In genomic region chr3:104596451-104597134, GRCm38 (mm10) we compare ENCODE assay signal across 8 mouse cellular contexts. TPM values are rescaled to one million over a fixed set of nuclear protein-coding genes. Genes with fewer than 3 reads are reported as not detected.
DNase-seq lines count a peak whose midpoint lies in the region; ATAC-seq and TF ChIP-seq lines count a peak whose summit lies in the region.
"Had no signal": no experiment of that assay in that cellular context is flagged by ENCODE, and none has a peak within 500 bp of the region (broad histone marks: within the 10 kb centered on the region; RNA-seq: fewer than 3 reads in every experiment).

No protein-coding gene starts in this region.

- peak overlapping the region; percentile 49; the same call in 1 of the 2 replicates for H3K27ac ChIP-seq in hindbrain, embryonic 13.5 days
- no peak overlapping the region for H3K27ac ChIP-seq in hindbrain, embryonic 10.5 days
- no peak overlapping the region for H3K27ac ChIP-seq in lung, postnatal 0 days (ENCODE audit: low read length)
- peak overlapping the region; percentile 98 for H3K27ac ChIP-seq in heart, embryonic 16.5 days (ENCODE audit: low read length)
- peak overlapping the region; percentile 21; the same call in 1 of the 2 replicates for H3K27ac ChIP-seq in stomach, embryonic 15.5 days
- H3K27ac ChIP-seq: liver, embryonic 14.5 days had no signal

- H3K4me3 ChIP-seq in hindbrain, embryonic 13.5 days: no peak overlapping the region
- H3K4me3 ChIP-seq in hindbrain, embryonic 10.5 days: no peak overlapping the region
- no peak overlapping the region for H3K4me3 ChIP-seq in lung, postnatal 0 days (ENCODE audit: low read depth, low read length)
- peak overlapping the region; percentile 19 for H3K4me3 ChIP-seq in heart, embryonic 16.5 days (ENCODE audit: low read length)
- H3K4me3 ChIP-seq in stomach, embryonic 15.5 days (replicated peaks): no peak overlapping the region

- H3K27me3 ChIP-seq in hindbrain, embryonic 13.5 days: no peaks in the 10 kb centered on the region
- no peaks in the 10 kb centered on the region for H3K27me3 ChIP-seq in hindbrain, embryonic 10.5 days (ENCODE audit: insufficient read depth, poor library complexity, severe bottlenecking)
- H3K27me3 ChIP-seq in lung, postnatal 0 days (replicated peaks; ENCODE audit: insufficient read depth, low read length): no peaks in the 10 kb centered on the region
- no peaks in the 10 kb centered on the region for H3K27me3 ChIP-seq in heart, embryonic 16.5 days (ENCODE audit: control insufficient read depth, insufficient read depth, low read length)
- no peaks in the 10 kb centered on the region for H3K27me3 ChIP-seq in stomach, embryonic 15.5 days (replicated peaks)

- 0 out of 2 replicates have a peak, but pooled peaks cover 5% of the 10 kb centered on the region for H3K4me1 ChIP-seq in hindbrain, embryonic 13.5 days (replicated peaks)
- peaks cover 6% of the 10 kb centered on the region; the same call in 1 of the 2 replicates for H3K4me1 ChIP-seq in hindbrain, embryonic 10.5 days (replicated peaks)
- peaks cover 8% of the 10 kb centered on the region; the same call in 1 of the 2 replicates for H3K4me1 ChIP-seq in lung, postnatal 0 days (ENCODE audit: insufficient read depth, low read depth, low read length)
- H3K4me1 ChIP-seq in heart, embryonic 16.5 days (ENCODE audit: control insufficient read depth, insufficient read depth, low read length): peaks cover 44% of the 10 kb centered on the region
- peaks cover 7% of the 10 kb centered on the region; the same call in 1 of the 2 replicates for H3K4me1 ChIP-seq in stomach, embryonic 15.5 days

- no peak for TF ChIP-seq EP300 in lung, postnatal 0 days (IDR thresholded peaks at IDR 0.05)

- ATAC-seq in hindbrain, embryonic 13.5 days (ENCODE audit: low FRiP score): no peak
- no peak for ATAC-seq in lung, postnatal 0 days
- ATAC-seq in heart, embryonic 16.5 days (replicated peaks; ENCODE audit: extremely low read depth, insufficient read depth, low FRiP score): no peak
- no peak for ATAC-seq in stomach, embryonic 15.5 days (ENCODE audit: insufficient read depth, low FRiP score, low read depth)

- TF ChIP-seq CTCF in lung, postnatal 0 days (IDR thresholded peaks at IDR 0.05): no peak

- WGBS in hindbrain, embryonic 13.5 days: 73% methylated on average over 6 of the region's 6 CpGs
- 83% methylated on average over 6 of the region's 6 CpGs for WGBS in hindbrain, embryonic 10.5 days
- 46% methylated on average over 6 of the region's 6 CpGs for WGBS in lung, postnatal 0 days
- WGBS in heart, embryonic 16.5 days: 41% methylated on average over 6 of the region's 6 CpGs
- WGBS in stomach, embryonic 15.5 days: 62% methylated on average over 6 of the region's 6 CpGs

- no peak overlapping the region for H3K9ac ChIP-seq in hindbrain, embryonic 13.5 days
- H3K9ac ChIP-seq in lung, postnatal 0 days (replicated peaks; ENCODE audit: low read depth): no peak overlapping the region
- peak overlapping the region; percentile 69 for H3K9ac ChIP-seq in heart, embryonic 16.5 days (ENCODE audit: low read length)
- no peak overlapping the region for H3K9ac ChIP-seq in stomach, embryonic 15.5 days
- H3K9ac ChIP-seq: liver, embryonic 14.5 days had no signal

- H3K4me2 ChIP-seq in hindbrain, embryonic 13.5 days: no peak overlapping the region
- H3K4me2 ChIP-seq in lung, postnatal 0 days (replicated peaks; ENCODE audit: low read depth, low read length): peak overlapping the region; percentile 30; the same call in 1 of the 2 replicates
- H3K4me2 ChIP-seq in heart, embryonic 16.5 days (ENCODE audit: low read depth, low read length): peak overlapping the region; percentile 56
- H3K4me2 ChIP-seq in stomach, embryonic 15.5 days: 0 out of 2 replicates have a peak overlapping the region, but pooled peaks have one; percentile 8

- H3K9me3 ChIP-seq in hindbrain, embryonic 13.5 days: no peaks in the 10 kb centered on the region
- H3K9me3 ChIP-seq in hindbrain, embryonic 10.5 days: no peaks in the 10 kb centered on the region
- H3K9me3 ChIP-seq in lung, postnatal 0 days (ENCODE audit: low read length): no peaks in the 10 kb centered on the region
- no peaks in the 10 kb centered on the region for H3K9me3 ChIP-seq in heart, embryonic 16.5 days (replicated peaks; ENCODE audit: control insufficient read depth, low read length)
- H3K9me3 ChIP-seq in stomach, embryonic 15.5 days: no peaks in the 10 kb centered on the region

- H3K36me3 ChIP-seq in hindbrain, embryonic 13.5 days: no peaks in the 10 kb centered on the region
- no peaks in the 10 kb centered on the region for H3K36me3 ChIP-seq in hindbrain, embryonic 10.5 days
- H3K36me3 ChIP-seq in lung, postnatal 0 days (ENCODE audit: insufficient read depth, low read length): no peaks in the 10 kb centered on the region
- H3K36me3 ChIP-seq in heart, embryonic 16.5 days (ENCODE audit: control insufficient read depth, insufficient read depth): no peaks in the 10 kb centered on the region
- H3K36me3 ChIP-seq in stomach, embryonic 15.5 days: no peaks in the 10 kb centered on the region

- no peak for DNase-seq in hindbrain, embryonic 10.5 days (ENCODE audit: low spot score)
- no peak for DNase-seq in lung, postnatal 0 days (ENCODE audit: low spot score)
- no peak for DNase-seq in lung, postnatal 10 days
- DNase-seq in adrenal gland, postnatal 36 days: no peak

RNA-seq across cellular contexts. Expression of gene Slc16a1, which starts 41.9 kb away (rescaled TPM):
- polyA plus RNA-seq in hindbrain, embryonic 13.5 days (2015; fragmentation: Nextera tagmentation; extraction: Ambion mirVana): 8.3 and 8.4 TPM in 2 replicates
- 29.7 and 45.0 TPM in 2 replicates for polyA plus RNA-seq in hindbrain, embryonic 10.5 days (2016; fragmentation: Nextera tagmentation; extraction: Ambion mirVana)
- 17.2 and 17.5 TPM in 2 replicates for polyA plus RNA-seq in lung, postnatal 0 days (2015; fragmentation: Nextera tagmentation; extraction: Ambion mirVana)
- polyA plus RNA-seq in heart, embryonic 16.5 days (2015; fragmentation: Nextera tagmentation; extraction: Ambion mirVana): 79.9 and 84.1 TPM in 2 replicates
- 33.7 and 35.6 TPM in 2 replicates for polyA plus RNA-seq in stomach, embryonic 15.5 days (2015; fragmentation: Nextera tagmentation; extraction: Ambion mirVana)
- total RNA-seq in adrenal gland, postnatal 36 days (2021): 10 to 100 TPM; 34.4 to 62.7 TPM

Comparison
In these comparisons a context has a peak if more than half of its experiments do, and no peak if none do; other contexts are left out.
1. H3K27ac ChIP-seq: peak in hindbrain, embryonic 13.5 days (single experiment), heart, embryonic 16.5 days (single experiment) and stomach, embryonic 15.5 days (single experiment); none in hindbrain, embryonic 10.5 days (single experiment) and lung, postnatal 0 days (single experiment).